Mouse (Mus musculus) A20 (cell line): ENCODE results near the gene Clk4.

Source experiments
- DNase-seq: peaks from one replicate; pipeline ENCODE4 v3.0.0-alpha.2; 2011; ENCODE audit warnings: low read depth, low spot score

Gene Clk4

DNA sequence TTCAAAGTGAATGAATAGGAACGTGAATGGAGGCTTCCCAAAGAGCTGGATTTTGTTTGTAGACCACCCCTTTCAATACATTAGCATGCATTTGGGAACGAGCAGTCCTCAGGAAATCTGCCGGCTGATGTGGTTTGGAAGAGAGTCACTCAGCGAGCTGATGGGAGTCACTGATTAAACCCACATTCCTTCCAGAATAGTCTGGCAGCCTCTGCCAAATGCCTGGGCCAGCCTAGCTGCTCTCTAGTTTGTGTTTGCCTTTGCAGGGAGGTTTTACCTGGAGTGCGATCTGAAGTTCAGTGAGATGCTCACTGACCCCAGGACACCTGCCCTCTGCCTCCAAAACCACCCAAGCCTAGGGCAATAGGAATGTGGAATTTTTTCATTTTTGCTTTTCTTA lies 46.8 kb downstream of the Clk4 start:
- DNase-seq: no peak

DNA sequence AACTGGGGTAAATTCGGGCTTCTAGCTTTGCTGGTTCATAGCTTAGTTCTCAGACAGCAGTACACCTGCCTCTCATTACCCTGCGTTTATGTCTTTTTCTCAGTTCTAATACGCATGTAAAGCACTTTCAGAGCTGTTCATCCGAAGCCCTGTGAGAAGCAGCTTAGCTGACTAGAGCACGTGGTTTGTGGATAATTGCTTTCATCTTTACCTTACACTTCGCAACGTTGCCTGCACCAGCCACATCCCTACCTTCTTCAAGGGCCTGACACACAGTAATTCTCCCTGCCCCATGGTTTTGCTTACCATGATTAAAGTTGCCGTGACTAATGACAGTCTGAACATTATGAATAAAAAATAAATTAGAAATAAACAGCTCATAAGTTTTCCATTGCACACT lies 50.3 kb downstream of the Clk4 start:
- DNase-seq: no peak

DNA sequence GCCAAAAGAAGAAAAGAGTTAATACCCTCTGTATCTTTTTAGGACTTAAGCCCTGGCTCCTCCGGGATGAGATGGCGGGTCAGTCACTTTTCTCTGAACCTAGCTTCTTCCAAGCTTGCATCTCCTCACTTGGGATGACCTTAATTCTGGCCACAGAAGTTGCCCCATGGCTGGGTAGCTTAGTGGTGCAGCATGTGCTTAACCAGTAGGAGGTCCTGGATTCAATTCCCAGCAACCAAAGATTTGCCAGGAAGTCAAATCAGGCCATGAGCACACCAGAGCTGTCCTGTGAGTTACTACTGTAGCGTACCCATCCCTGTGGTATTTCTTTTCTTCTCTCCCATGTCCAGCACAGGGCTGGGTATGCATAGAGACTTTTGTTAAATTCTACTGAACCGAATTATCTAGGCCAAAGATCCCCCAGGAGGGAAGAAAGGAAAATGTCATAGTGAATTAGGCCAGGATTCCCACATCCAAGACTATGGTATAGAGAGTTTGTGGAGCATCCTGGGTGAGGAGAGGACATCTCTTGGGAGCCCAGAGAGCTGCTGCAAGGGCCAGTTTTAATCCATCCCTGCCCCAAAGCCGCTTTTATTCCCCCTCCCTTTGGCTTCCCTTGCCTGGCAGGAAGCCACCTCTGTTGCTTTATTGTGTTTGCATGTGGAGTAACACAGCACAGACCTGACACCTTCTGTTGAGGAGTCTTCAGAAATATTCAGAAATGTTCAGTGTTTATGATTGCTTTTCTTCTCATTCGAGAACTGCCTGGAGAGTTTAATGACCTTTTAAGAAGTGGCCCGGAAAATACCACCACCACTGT lies 54.7 kb downstream of the Clk4 start:
- DNase-seq: no peak

DNA sequence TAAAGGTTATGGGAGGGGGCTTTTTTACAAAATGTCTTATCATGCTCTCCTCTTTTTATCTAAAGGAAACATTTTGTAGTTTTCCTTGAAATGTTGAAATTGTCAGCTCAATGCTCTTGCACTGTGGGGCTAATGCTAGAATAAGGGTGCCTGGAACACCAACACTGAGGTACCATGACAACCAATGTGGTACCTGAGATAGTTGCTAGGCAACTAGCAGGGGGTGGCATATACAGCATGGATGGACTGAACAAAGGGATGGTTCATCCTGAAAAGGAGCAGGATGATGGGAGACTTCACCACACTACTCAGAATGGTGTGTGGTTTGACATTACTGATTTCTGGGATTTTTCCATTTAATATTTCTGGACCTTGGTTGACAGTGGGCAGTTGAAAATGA lies 59.1 kb downstream of the Clk4 start:
- no peak for DNase-seq

DNA sequence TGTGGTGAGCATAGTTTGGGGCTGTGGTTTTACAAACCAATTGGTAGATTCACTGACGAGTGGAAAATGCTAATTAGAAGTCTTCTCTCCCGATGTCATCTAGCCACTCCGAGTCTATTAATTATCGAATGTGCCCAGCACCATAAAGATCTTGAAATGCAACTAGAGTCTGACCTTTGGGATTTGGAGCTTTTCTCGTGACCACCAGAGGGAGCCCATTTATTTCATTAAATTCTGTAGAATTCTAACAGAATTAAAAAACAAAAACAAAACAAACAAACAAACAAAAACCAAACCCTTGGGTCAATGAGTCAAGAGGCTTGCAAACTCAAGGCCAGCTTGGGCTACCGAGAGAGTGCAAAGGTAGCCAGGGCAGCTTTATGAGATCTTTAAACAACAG lies 65.4 kb downstream of the Clk4 start:
- DNase-seq: peak; percentile 20

DNA sequence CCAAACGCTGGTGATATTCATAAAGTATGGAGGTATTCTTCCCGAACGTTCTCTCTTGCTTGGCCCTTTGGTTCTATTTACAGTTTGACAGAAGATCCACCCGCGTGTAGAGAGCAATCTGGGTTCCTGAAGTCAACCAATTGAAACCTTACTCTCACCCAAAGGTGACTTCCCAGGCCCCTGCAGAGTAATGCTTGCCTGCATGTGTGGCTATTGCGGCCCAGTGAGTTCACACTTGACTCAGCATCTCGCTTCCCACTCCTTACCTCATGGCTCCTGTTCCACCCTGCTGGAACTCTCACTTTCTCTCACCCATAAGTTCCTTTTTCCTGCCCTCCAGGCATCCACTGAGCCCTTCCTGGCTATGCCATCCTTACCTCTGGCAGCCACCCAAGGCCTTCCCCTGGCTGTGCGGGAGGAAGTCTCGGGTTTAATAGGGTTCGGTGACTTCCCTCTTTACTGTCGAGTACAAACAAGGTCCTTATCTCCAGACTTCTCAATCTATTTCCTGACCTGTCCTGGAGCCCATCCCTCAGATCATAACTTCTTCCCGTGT lies 66.9 kb downstream of the Clk4 start:
- DNase-seq: no peak

DNA sequence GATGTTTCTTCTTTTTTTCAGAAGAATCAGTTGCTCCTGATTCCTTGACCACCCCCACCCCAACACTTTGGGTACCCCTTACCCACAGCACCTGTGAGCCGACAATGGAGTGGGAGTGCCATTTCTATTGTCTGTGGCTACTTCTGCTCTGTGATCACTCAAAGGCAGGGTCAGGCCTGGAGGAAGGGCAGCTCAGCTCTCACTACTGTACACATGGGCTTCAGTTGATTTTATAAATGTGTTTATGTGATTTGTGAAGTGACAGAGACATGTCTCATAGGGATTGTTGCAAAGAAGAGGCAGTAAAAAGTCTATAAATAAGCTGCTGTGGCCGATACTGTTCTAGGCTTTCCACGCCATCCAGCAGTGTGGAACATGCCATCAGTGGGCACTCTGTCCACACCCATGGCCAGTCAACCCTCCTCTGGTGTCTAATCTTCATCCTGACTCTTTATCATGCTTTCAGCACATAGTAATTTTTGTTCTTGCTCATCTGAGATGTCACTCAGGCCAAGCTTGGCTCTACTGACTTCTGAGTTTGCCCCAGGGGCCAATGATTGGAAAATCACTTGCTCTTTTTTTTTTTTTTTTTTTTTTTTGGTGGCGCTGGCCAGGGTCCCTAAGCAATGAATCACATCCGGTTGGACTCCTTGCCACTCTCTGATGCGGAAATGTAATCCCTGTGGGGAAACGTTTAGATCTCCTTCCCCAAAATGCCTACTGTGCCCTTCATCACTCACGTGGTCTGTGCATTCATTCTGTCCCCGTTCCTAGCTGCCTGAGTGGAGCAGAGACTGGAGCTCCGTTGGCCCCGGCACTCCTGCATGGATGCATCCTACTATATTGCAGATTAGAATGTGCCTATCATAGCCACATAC lies 68.5 kb downstream of the Clk4 start:
- no peak for DNase-seq
